Mouse (Mus musculus): Measurements from ENCODE around the gene Mdp1.

DNA sequence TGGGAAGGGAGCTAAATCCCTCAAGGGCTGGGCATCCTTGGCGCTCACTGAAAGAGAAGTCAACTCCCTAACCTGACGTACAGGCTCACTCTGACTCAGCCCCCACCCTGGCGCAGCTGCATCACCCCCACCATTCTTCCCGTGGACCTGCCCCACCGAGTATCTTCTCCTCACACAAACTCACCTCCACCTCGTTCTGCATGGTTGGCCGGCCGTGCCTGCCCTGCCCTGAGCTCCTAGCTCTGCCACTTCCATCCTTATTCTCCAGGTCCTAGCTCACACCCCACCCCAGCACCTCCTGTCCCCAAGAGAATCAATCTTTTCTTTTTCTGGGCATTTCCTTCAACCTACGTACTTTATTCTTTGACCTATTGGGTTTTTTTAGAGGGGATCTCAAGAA lies 40.8 kb upstream of the Mdp1 start:
- no peak for TF ChIP-seq CTCF (conservative IDR thresholded peaks at IDR 0.05; ENCODE audit: insufficient read depth, insufficient read length, low read depth, low read length)
- TF ChIP-seq POLR2A (IDR thresholded peaks at IDR 0.05; ENCODE audit: low read depth, low read length) = no peak
